Mouse (Mus musculus): ENCODE measurements around the gene P2rx7. TPM values are rescaled to one million over a fixed set of nuclear protein-coding genes. Genes with fewer than 3 reads are reported as not detected.
A peak's percentile ranks its signal among the peaks of the same experiment; 100 is the strongest.

The P2rx7 gene
- total RNA-seq, 1 experiment from 2014 or later = 24.3 TPM

DNA sequence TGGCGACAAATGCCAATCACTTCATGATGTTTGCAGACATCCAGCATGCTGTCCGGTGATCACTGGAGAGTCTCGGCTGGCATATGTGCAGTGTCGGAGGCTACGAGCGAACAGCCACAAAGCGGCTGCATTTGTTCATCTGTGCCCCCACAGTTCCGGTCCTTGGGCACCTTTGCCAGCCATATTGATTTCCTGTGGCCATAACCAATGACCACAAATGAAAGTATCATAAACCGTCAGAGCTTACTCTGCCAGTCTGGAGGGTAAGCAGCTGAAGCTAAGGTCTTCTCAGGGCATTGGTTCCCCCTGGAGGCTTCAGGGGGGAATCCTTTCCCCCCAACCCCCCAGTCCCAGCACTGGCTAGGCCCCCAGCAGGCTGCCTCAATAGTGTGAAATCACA lies 34.3 kb downstream of the P2rx7 start:
- ATAC-seq (replicated peaks; ENCODE audit: insufficient number of reproducible peaks, low FRiP score, low TSS enrichment, poor library complexity, severe bottlenecking) = no peak

DNA sequence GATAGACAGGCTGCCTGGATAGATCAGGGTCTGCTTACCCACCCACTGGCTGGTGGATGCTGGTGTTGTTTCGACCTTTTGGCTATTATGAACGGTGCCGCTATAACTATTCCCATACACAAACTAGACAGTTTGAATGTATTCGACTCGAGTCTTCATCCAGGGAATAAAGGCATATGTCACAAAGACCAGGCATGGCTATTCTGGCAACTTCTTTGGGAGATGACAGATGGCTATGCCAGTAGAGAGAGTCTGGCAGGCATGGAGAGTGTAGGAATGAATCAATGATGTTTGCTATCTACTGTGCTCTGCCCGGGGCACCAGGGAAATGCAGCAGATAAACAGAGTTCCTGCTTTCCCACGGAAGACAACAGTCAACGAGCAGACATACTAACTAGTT lies 36.2 kb downstream of the P2rx7 start:
- no peak for ATAC-seq (replicated peaks; ENCODE audit: insufficient number of reproducible peaks, low FRiP score, low TSS enrichment, poor library complexity, severe bottlenecking)

DNA sequence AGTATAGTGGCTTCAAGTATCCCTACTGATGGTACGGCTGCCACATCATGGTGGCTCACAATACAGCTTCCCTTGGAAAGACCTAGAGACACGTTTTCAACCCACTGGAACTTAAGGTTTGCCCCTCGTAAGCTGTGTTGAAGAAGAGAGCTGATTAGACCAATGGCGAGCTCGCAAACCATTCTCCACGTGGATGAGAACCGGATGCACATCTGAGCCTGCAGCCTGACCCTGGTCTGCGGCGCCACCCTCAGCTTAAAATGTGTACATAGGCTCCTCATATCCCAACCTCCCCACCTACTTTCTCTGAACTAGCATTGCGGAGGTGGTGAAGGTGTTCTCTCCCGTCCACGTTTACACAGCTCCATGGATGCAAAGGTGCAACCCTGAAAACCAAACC lies 37.6 kb downstream of the P2rx7 start:
- ATAC-seq (replicated peaks; ENCODE audit: insufficient number of reproducible peaks, low FRiP score, low TSS enrichment, poor library complexity, severe bottlenecking) = no peak

DNA sequence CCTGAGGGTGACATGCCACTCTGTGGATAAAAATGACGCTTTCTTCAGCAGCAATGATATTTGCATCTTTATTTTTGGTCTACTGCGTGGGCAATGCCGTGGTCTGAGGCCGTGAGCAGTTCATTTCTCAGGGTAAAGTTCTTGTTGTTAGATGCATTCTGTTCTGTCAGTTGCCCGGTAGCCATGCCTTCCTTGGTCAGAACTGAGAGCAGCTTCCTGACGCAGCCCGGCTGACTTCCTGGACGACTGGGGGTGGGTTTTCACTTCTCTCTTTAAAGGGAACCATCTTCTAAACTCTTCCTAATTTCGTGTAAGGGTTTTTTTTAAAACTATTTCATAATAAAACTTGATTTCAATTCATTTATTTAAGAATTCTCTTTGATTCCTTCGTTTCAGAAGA lies 40.2 kb downstream of the P2rx7 start:
- peak; percentile 64; the same call in 1 of the 2 replicates for ATAC-seq (replicated peaks; ENCODE audit: insufficient number of reproducible peaks, low FRiP score, low TSS enrichment, poor library complexity, severe bottlenecking)

DNA sequence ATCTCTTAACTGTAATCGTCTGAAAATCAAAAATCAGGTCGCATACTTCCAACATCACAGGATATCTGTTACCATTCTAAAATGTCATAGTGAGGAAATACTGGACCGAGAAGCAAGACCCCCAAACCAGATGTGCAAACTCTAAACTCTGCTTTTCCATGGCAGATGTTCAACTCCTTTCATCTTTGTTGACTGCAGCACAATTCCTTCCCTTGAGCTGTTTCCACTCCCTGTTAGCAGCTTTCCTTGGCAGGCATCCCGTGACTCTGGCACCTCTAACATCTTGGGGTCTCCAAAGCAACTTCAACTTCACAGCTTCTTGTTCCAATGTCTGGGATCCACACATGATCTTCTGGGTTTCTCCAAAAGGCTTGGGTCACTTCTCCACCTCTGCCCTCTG lies 43.7 kb downstream of the P2rx7 start:
- no peak for ATAC-seq (replicated peaks; ENCODE audit: insufficient number of reproducible peaks, low FRiP score, low TSS enrichment, poor library complexity, severe bottlenecking)

DNA sequence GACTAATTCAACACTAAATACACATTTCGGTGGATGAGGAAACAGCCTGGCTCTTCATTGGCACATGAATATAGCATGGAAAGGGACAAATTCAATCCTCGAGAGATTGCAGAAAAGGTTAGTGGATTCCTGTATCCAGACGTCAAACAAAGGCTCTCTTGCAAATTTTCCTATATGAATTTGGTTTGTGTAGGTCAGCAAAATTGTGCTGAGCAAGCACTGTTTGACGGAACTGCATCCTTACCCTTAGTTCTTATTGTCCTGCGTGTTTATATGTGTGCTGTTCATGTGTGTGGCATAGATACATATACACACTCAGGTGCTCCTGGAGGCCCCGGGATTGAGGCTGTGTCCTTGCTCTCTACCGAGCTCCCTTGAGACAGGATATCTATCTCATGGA lies 45.4 kb downstream of the P2rx7 start:
- ATAC-seq (replicated peaks; ENCODE audit: insufficient number of reproducible peaks, low FRiP score, low TSS enrichment, poor library complexity, severe bottlenecking) = no peak

DNA sequence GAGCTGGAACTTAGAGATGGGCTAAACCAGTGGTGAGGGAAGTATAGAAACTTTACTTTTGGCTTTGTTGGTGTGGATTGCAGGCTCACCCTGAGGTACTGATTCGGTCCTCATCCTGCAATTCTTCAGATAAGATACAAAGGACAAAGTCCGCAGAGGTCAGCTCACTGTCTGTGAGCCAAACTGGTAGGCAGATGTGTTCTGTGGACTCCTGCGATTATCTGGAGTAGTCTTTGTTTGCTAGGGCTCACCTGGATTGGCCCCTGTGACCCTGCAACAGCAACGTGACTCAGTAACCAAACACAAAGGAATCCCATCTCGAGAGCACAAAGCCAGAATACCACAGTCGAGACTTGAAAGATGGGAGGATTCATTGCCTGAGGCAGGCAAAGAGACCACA lies 46.8 kb downstream of the P2rx7 start:
- ATAC-seq (replicated peaks; ENCODE audit: insufficient number of reproducible peaks, low FRiP score, low TSS enrichment, poor library complexity, severe bottlenecking) = no peak

DNA sequence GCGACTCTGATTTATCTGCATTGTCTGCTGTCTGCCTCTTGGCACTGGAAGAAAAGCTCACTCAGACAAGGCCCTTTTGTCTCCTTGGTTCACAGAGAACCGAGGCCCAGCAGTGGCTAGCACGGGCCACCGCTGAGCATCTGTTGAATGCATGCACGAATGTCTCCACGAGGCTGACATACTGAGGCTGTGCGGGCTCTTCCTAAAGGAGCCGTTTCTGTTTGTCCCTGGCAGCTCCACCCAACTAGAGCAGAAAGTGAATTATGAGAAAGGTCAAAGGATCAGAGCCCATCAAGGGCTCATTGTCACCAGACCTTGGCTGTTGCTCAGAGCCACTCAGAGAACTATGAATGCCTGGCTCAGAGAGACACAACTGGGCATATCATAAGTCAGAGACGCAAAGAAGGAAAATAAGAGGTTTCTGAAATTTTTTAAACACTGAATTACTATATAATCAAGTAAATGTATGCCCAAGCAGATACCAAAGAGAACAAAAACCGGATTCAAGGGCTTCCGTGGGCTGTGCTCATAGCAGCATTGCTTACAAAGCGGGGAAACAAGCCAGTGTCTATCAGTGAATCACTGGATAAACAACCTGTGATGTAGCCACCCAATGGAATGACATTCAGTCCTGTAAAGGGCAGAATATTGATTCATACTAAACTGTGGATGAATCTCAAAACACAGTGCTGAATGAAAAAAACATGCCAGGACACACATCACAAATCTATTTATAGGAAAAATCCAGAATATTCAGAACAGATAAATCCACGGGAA lies 49.9 kb downstream of the P2rx7 start:
- no peak for ATAC-seq (replicated peaks; ENCODE audit: insufficient number of reproducible peaks, low FRiP score, low TSS enrichment, poor library complexity, severe bottlenecking)

DNA sequence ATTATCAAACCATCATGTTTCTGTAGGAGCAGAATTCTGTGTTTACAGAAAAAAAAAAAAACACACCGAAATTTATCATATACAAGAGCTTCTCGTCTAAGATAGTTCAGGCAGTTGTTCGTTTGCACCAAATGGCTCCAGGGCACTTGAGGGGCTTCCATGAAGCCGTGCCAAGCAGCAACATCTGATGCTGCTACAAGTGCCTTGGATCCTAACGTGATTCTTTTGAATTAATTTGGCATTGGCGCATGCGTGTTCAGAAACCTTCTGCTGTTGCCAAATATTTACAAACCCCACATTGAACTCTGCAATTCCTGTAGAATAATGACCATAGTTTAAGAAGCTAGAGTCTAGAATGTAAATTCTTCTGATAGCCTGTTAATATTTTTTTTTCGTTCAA lies 51.8 kb downstream of the P2rx7 start:
- no peak for ATAC-seq (replicated peaks; ENCODE audit: insufficient number of reproducible peaks, low FRiP score, low TSS enrichment, poor library complexity, severe bottlenecking)

DNA sequence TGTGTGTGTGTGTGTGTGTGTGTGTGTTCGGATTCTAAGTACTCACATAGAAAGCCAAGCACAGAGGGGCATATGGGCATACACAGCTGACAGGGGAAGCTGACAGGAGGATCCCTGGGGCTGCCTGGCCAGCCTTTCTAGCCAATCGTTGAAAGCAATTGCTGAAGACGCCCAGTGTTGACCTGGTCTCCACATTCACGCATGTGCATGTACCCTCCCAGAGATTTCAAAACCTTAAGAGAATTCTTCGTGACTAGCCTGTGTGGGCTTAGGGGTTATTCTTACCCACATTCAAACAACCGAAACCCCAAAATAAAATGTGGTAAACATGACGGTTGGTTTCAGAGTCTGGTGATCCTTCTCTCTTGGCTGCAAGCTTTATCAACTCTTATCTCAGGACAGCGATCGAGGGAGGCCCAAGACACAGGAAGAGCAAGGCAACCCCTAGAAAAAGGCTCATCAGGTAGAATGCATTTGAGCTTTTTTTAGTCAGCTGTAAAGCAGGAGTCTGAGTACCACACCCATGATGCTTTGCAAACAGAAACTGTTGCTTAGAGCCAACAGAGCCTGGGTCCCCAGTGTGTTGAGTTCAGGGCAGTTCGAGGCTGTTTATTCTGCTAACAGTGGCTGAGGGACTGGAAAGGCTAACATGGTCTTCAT lies 54.5 kb downstream of the P2rx7 start:
- peak; percentile 12; the same call in 1 of the 2 replicates for ATAC-seq (replicated peaks; ENCODE audit: insufficient number of reproducible peaks, low FRiP score, low TSS enrichment, poor library complexity, severe bottlenecking)

DNA sequence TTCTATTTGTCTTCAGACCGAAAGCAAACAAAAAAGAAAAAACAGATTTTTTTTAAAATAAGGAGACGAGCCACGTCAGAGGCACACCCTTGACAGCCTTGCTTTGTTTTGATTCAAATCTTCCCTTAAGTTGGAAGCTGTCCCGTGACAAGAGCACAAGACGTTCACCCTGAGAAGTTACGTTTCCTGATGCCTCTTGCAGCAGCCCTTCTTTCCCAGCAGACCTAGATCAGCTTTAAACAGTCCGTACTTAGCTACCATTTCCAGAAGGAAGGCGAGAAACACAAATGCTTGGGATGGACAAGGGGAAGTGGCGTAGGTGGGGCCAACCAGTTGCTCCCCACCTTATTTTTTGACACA lies 55.0 kb downstream of the P2rx7 start:
- ATAC-seq (replicated peaks; ENCODE audit: insufficient number of reproducible peaks, low FRiP score, low TSS enrichment, poor library complexity, severe bottlenecking) = peak; percentile 25; the same call in 1 of the 2 replicates

DNA sequence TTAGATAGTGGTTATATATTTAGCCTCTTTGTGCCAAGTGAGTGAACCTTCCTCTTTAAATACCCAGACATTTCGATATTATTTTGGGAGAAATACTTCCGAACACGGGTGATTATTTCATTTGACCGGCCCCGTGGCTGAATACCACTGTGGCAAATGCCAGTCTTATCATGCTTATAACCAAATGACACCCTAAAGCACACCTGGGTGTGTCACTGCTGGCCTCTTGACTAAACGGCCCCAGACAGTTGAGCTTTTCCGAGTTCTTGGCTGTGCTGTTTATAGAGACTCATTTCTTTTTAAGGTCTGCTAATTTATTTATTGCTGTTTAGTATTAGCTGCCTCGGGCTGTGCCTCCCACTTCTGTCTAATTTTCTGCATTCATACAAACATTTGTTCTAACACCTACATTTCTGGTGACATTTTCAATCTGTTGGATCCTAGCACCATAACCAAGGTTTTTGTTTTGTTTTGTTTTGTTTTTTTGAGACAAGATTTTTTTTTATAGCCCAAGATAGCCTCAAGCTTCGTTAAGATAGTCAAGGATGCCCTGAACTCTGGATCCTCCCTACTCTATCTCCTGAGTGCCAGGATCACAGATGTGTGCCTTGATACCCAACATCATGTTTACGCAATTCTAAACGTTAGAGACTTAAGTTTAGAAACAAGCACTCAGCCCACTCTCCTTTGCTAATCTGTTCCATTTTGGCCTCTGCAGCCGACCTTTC lies 56.6 kb downstream of the P2rx7 start:
- no peak for ATAC-seq (replicated peaks; ENCODE audit: insufficient number of reproducible peaks, low FRiP score, low TSS enrichment, poor library complexity, severe bottlenecking)

DNA sequence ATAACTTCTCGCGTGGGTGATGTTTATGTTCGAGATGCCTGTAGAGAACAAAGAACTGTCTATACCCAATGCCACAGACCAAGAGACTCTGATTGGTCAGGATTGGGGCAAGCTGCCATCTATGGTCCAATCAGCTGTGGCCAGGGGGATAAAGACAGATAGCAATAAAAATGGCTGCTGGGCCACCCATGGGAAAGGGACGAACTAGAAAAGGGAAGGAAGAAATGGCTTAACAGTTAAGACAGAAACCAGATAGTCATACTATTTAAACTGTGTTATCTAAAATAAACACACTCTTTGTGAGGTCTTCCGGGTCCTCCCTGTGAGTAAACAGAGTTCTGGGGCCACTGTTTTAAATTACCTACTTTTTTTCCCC lies 57.1 kb downstream of the P2rx7 start:
- ATAC-seq (replicated peaks; ENCODE audit: insufficient number of reproducible peaks, low FRiP score, low TSS enrichment, poor library complexity, severe bottlenecking) = no peak

DNA sequence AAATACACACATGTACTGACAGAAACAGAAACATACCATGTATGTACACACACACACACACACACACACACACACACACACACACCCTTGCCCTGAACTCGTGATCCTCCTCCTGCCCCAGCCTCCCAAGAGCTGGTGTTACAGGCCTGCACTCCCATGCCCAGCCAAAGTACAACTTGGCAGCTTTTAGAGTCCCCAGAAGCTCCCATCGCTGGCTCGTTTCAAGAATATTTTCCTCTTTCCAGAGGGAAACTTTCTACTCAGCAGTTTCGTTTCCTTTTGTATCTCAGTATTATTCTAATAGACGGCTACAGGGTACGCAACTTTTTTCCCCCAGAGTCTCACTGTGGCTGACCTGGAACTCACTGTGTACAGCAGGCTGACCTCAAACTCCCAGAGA lies 58.4 kb downstream of the P2rx7 start:
- no peak for ATAC-seq (replicated peaks; ENCODE audit: insufficient number of reproducible peaks, low FRiP score, low TSS enrichment, poor library complexity, severe bottlenecking)

DNA sequence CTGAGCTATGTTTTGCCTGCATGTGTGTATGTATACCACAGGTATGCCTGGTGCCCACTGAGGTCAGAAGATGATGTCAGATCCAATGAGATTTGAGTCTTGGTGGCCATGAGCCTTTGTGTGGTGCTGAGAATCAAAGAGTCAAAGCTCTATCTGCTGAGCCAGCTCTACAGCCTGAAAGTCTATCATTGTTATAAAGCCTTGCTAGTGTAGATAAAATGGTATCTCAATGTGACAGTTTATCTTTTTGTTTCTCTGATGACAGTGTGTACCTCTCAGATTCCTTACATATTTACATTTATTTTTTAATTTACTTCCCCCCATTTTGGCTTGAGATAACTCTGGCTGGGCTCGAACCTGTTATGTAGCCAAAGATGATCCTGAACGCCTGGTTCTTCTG lies 59.9 kb downstream of the P2rx7 start:
- ATAC-seq (replicated peaks; ENCODE audit: insufficient number of reproducible peaks, low FRiP score, low TSS enrichment, poor library complexity, severe bottlenecking) = no peak

DNA sequence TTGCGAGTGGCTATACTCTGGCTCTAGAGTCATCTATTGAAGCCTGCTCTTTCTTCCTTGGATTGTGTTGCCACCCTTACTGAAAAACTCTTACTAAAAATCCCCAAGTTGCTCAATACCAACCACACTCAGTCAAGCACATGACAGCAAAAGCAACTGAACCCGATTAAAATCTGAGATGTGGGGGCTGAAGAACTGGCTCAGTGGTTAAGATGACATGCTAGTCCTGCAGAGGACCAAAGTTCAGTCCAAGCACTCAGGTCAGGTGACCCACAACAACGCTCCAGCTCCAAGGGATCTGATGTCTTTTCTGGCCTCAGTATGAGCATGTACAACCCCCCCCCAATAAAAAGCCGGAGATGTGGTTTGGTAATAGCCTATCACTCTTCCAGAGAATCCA lies 60.9 kb downstream of the P2rx7 start:
- ATAC-seq (replicated peaks; ENCODE audit: insufficient number of reproducible peaks, low FRiP score, low TSS enrichment, poor library complexity, severe bottlenecking) = no peak

DNA sequence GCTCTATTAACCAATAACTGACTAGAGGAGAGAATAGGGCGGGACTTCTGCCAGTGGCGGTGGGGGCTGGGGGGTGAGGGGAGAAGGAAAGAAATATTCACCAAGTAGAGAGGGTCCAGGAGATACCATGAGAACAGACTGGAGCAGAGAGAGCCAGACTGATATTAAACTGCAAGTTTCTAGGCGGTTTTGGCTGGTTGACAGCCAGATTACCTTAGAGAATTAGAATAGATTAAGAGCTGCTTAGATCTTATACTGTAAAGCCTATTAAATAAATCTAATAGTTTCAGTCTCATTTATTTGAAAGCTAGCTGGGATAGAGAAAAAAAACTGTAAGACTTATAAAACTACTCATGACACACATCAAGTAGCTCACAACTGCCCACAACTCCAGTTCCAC lies 61.5 kb downstream of the P2rx7 start:
- no peak for ATAC-seq (replicated peaks; ENCODE audit: insufficient number of reproducible peaks, low FRiP score, low TSS enrichment, poor library complexity, severe bottlenecking)

DNA sequence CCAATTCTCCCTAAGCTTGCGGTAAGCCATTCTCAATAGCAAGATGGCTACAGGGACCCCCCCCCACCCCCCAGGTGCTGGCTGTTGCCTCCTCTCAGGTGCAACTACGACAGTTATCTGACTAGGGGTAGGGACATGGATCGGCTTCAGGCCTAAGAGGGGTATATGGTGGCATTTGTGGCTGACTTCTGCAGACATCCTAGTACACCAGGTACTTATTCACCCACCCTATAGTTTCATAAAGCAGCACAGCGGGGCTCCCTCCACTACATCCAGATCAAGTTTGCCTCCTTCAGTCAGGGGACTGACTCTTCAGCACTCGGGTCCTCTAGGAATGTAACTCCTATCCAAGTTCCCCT lies 63.2 kb downstream of the P2rx7 start:
- ATAC-seq (replicated peaks; ENCODE audit: insufficient number of reproducible peaks, low FRiP score, low TSS enrichment, poor library complexity, severe bottlenecking) = no peak; the same call in 1 of the 2 replicates

DNA sequence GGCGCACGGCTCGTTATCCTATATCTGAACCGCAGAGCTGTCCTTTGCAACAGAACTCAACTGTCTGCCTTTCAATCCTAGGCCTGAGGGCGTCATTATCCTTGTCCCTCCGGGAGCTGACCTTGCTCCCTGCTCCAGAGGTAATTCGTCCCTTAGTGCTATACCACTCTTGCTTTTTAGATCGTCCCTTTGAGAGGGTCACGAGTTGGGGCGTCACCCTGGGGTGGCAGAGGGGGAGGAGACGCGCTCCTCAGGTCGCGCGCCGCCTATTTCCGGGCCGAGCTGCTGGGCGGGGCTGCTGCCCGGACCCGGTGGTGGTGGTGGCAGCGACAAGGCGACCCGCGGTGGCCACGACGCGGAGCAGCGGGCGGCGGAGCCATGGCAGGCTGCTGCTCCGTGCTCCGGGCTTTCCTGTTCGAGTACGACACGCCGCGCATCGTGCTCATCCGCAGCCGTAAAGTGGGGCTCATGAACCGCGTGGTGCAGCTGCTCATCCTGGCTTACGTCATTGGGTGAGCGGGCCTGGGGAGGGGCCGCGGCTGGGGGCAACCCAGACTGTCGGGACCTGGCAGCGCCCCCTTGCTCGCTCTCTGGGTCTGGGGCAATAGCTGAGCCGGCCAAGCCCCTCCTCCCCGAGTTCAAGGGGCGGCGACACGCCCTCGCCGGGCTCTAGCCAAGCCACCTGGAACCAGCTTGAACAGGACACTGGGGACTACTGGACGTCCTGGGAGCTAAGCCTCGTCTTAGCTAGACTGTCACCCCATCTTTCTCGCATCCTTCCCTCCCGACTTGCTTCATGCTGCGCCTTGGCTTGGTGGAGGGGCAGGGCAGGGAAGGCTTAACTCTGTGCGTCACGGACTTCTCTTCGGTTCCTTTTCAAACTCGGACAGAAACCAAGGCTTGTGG lies 63.8 kb downstream of the P2rx7 start, which contains the start of gene P2rx4:
TSS of gene P2rx4 (plus strand) at position 269 of the 906 bp plus-strand sequence.
- ATAC-seq (replicated peaks; ENCODE audit: insufficient number of reproducible peaks, low FRiP score, low TSS enrichment, poor library complexity, severe bottlenecking) = peak; percentile 65

All from monocyte, adult 5-6 weeks (primary cell).